Mouse (Mus musculus): ENCODE measurements around the gene Filip1l. TPM values are rescaled to one million over a fixed set of nuclear protein-coding genes. Genes with fewer than 3 reads are reported as not detected.

Gene Filip1l
- polyA plus RNA-seq, 1 experiment from 2014 or later, result 32.6 TPM

DNA sequence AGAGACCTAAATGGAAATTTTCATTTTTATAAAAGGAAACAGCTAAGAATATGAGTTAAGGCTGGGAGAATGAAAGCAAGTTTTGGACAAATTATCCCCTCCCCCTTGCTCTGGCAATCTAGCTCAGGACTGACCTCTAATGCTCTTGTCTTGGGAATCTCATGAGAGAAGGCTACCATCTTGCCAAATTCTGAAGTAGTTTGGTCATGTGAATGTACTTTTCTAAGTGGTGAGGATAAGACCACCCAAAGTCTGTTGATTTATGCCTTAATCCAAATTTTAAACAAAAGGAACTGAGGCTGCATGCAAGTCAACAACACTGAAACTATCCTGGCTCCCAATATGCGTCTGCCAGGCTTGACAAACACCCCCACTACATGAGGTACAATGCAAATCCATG is 155.5 kb downstream of the Filip1l start:
- 59% methylated on average over 1 of the region's 1 CpGs for WGBS
- H3K9ac ChIP-seq (ENCODE audit: low read length), result no peak overlapping the region
- H3K36me3 ChIP-seq (ENCODE audit: control insufficient read depth, insufficient read depth, low read length), result no peaks in the 10 kb centered on the region
- H3K4me1 ChIP-seq (replicated peaks; ENCODE audit: control insufficient read depth, insufficient read depth, low read length), result peaks cover 5% of the 10 kb centered on the region
- H3K4me2 ChIP-seq (ENCODE audit: low read depth, low read length), result no peak overlapping the region
- no peaks in the 10 kb centered on the region for H3K27me3 ChIP-seq (ENCODE audit: control insufficient read depth, insufficient read depth, low read depth, low read length)
- no peak for ATAC-seq (ENCODE audit: low read depth)
- H3K27ac ChIP-seq (ENCODE audit: low read length), result no peak overlapping the region
- no peaks in the 10 kb centered on the region for H3K9me3 ChIP-seq (ENCODE audit: control insufficient read depth, low read length)
- no peak overlapping the region for H3K4me3 ChIP-seq (ENCODE audit: low read length)

DNA sequence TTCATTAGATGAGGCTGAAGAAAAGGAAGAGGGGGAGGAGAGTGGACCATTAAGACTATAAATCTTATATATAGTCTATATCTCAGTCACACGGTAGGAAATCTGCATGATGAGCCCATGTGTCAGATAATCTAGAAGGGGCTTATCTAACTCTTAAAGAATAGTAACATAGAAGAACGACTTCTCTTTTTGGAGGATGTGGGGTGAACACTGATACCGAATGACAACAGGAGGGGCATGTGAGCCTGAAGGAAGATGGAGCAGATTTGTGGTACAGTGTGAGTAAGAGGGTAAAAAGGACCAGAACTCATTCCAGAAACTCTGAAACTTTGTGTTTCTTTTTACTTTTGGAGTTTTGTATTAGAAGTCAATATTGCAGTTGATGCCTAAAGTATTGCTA is 156.2 kb downstream of the Filip1l start:
- Histone ChIP-seq H3K9ac (ENCODE audit: low read length) (no peak overlapping the region), H3K27ac (ENCODE audit: low read length) (no peak overlapping the region), H3K9me3 (ENCODE audit: control insufficient read depth, low read length) (no peaks in the 10 kb centered on the region), H3K4me2 (ENCODE audit: low read depth, low read length) (no peak overlapping the region), H3K36me3 (ENCODE audit: control insufficient read depth, insufficient read depth, low read length) (no peaks in the 10 kb centered on the region), H3K4me1 (replicated peaks; ENCODE audit: control insufficient read depth, insufficient read depth, low read length) (peaks cover 5% of the 10 kb centered on the region), H3K27me3 (ENCODE audit: control insufficient read depth, insufficient read depth, low read depth, low read length) (no peaks in the 10 kb centered on the region), H3K4me3 (ENCODE audit: low read length) (no peak overlapping the region)
- 72% methylated on average over 3 of the region's 3 CpGs for WGBS
- ATAC-seq (ENCODE audit: low read depth), result no peak

DNA sequence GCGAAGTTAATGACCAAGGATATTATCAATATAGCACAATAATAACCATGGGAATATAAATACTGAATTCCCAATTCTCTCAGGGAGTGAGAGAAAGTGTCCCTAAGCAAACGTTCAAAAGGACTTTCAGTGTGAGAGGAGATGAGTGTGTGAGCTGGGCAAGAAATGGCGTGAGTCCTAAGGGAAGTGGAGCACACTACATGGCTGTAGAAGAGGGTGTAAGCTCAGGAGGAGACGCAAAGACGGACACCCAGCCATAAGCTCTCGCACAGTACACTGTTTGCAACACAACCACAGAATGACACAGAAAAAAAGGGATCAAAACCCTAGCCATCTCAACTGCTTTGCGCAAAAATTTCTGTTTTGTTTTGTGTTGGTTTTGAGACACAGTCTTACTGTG is 160.7 kb downstream of the Filip1l start:
- no peaks in the 10 kb centered on the region for H3K9me3 ChIP-seq (ENCODE audit: control insufficient read depth, low read length)
- H3K27ac ChIP-seq (ENCODE audit: low read length), result no peak overlapping the region
- H3K9ac ChIP-seq (ENCODE audit: low read length), result no peak overlapping the region
- H3K4me3 ChIP-seq (ENCODE audit: low read length), result no peak overlapping the region
- H3K4me2 ChIP-seq (ENCODE audit: low read depth, low read length), result no peak overlapping the region
- no peaks in the 10 kb centered on the region for H3K27me3 ChIP-seq (ENCODE audit: control insufficient read depth, insufficient read depth, low read depth, low read length)
- ATAC-seq (ENCODE audit: low read depth), result no peak
- no peaks in the 10 kb centered on the region for H3K36me3 ChIP-seq (ENCODE audit: control insufficient read depth, insufficient read depth, low read length)
- 77% methylated on average over 7 of the region's 7 CpGs for WGBS
- peaks cover 4% of the 10 kb centered on the region; the same call in 1 of the 2 replicates for H3K4me1 ChIP-seq (replicated peaks; ENCODE audit: control insufficient read depth, insufficient read depth, low read length)

DNA sequence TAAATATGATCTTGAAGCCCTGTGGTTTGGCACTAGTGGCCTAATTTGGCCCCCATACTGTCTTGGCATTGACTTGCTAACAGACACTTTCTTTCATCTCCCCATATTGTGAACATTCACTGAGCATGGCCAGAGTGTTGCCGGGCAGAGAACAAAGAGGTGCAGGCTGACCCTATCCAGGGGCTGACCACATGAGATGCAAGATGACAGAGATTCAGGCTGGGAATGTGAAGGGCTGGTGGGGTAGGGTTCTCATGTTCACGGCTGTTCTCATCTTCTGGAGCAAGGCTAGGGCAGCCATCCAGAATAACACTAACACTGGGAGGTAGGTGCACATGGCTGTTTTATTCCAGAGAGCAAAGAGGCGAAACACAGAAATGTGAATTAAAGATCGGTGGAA is 161.5 kb downstream of the Filip1l start:
- Histone ChIP-seq H3K27me3 (ENCODE audit: control insufficient read depth, insufficient read depth, low read depth, low read length) (no peaks in the 10 kb centered on the region), H3K9ac (ENCODE audit: low read length) (no peak overlapping the region), H3K27ac (ENCODE audit: low read length) (no peak overlapping the region), H3K4me2 (ENCODE audit: low read depth, low read length) (no peak overlapping the region), H3K4me1 (replicated peaks; ENCODE audit: control insufficient read depth, insufficient read depth, low read length) (peaks cover 4% of the 10 kb centered on the region; the same call in 1 of the 2 replicates), H3K9me3 (ENCODE audit: control insufficient read depth, low read length) (no peaks in the 10 kb centered on the region), H3K36me3 (ENCODE audit: control insufficient read depth, insufficient read depth, low read length) (no peaks in the 10 kb centered on the region), H3K4me3 (ENCODE audit: low read length) (no peak overlapping the region)
- 0 out of 2 replicates have a peak, but pooled peaks have one; percentile 36 for ATAC-seq (ENCODE audit: low read depth)
- 76% methylated on average over 4 of the region's 4 CpGs for WGBS

DNA sequence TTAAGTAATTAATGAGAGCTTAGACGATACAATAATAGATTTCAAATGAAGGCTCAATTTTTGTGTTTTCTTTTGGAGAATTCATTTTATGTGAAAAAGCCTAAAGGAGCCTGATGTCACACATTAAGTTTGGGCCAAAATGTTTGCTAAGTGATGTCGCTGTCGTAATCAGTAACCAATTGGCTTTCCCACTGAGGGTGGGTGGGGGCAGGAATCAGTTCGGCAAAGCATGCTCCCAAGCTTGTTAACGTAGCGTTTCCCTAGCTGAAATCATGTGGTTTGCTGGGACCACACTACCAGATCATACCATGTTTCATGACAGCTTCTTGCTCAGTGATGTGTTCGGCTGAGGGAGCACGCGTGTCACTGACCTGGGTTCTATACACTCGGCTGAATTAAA is 162.7 kb downstream of the Filip1l start:
- Histone ChIP-seq H3K4me2 (ENCODE audit: low read depth, low read length) (no peak overlapping the region), H3K27me3 (ENCODE audit: control insufficient read depth, insufficient read depth, low read depth, low read length) (no peaks in the 10 kb centered on the region), H3K4me1 (replicated peaks; ENCODE audit: control insufficient read depth, insufficient read depth, low read length) (peaks cover 4% of the 10 kb centered on the region; the same call in 1 of the 2 replicates), H3K4me3 (ENCODE audit: low read length) (no peak overlapping the region), H3K9ac (ENCODE audit: low read length) (no peak overlapping the region), H3K36me3 (ENCODE audit: control insufficient read depth, insufficient read depth, low read length) (no peaks in the 10 kb centered on the region), H3K9me3 (ENCODE audit: control insufficient read depth, low read length) (no peaks in the 10 kb centered on the region), H3K27ac (ENCODE audit: low read length) (no peak overlapping the region)
- no peak for ATAC-seq (ENCODE audit: low read depth)
- WGBS, result 62% methylated on average over 10 of the region's 10 CpGs

DNA sequence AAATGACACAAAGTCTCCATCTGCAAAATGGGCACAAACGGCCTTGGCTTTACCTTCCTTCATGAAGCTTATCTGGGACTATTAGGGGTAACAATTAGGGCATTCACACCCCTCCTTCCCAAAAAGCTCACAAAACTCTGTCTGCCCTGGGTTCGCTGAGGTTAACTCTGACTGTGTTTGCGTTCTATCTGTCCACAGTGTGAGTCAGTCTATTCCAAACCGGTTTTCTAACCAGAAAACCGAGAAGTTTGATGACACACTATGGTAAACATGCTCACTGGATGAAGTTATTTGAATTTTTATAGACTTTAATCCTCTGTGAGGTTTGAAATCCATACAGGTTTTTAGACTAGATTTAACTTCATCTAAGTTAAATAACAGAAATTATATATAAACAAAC is 172.2 kb downstream of the Filip1l start:
- Histone ChIP-seq H3K36me3 (ENCODE audit: control insufficient read depth, insufficient read depth, low read length) (no peaks in the 10 kb centered on the region), H3K27me3 (ENCODE audit: control insufficient read depth, insufficient read depth, low read depth, low read length) (no peaks in the 10 kb centered on the region), H3K9me3 (ENCODE audit: control insufficient read depth, low read length) (no peaks in the 10 kb centered on the region), H3K9ac (ENCODE audit: low read length) (no peak overlapping the region), H3K27ac (ENCODE audit: low read length) (no peak overlapping the region), H3K4me1 (replicated peaks; ENCODE audit: control insufficient read depth, insufficient read depth, low read length) (peaks cover 9% of the 10 kb centered on the region), H3K4me2 (ENCODE audit: low read depth, low read length) (no peak overlapping the region), H3K4me3 (ENCODE audit: low read length) (no peak overlapping the region)
- 55% methylated on average over 5 of the region's 5 CpGs for WGBS
- no peak for ATAC-seq (ENCODE audit: low read depth)

DNA sequence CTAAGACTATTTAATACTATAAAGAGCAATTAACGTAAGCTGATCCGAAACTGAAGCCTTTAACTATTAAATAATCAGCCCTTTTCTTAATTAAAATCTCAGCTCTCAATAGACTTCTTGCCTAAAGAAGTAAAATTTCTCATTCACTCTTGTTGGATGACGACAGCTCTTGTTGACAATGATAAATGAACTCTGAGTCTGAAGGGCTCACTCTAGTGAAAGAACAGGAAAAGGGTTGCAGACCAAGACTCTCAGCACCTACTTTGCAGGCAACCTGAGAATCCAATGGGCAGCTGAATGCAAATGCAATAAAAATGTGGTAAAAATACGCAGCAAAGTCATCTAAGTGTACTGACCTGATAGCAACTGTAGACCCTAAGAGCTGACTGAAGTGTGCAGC is 172.6 kb downstream of the Filip1l start:
- no peak for ATAC-seq (ENCODE audit: low read depth)
- H3K4me1 ChIP-seq (replicated peaks; ENCODE audit: control insufficient read depth, insufficient read depth, low read length), result peaks cover 9% of the 10 kb centered on the region

DNA sequence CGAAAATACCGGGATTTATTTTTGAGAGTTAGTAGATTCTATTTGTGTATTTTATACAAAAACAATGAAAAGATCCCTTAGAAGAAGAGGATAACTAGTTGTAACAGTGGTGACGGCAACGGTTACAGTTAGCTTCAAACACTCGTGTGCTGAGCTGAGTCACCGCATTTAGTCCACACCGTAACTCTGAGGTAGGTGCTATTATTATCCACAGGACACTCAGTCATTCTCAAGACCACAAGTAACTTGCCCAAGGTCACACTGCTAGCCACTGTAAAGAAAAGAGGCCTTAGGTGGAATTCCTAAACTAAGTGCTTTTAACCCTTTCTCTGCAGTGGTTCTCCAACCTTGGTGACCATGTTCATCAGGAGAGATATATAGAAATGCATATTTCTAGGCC is 174.0 kb downstream of the Filip1l start:
- Histone ChIP-seq H3K27me3 (ENCODE audit: control insufficient read depth, insufficient read depth, low read depth, low read length) (no peaks in the 10 kb centered on the region), H3K4me1 (replicated peaks; ENCODE audit: control insufficient read depth, insufficient read depth, low read length) (peaks cover 9% of the 10 kb centered on the region), H3K4me3 (ENCODE audit: low read length) (no peak overlapping the region), H3K9me3 (ENCODE audit: control insufficient read depth, low read length) (no peaks in the 10 kb centered on the region), H3K36me3 (ENCODE audit: control insufficient read depth, insufficient read depth, low read length) (no peaks in the 10 kb centered on the region), H3K9ac (ENCODE audit: low read length) (no peak overlapping the region), H3K27ac (ENCODE audit: low read length) (no peak overlapping the region), H3K4me2 (ENCODE audit: low read depth, low read length) (no peak overlapping the region)
- 75% methylated on average over 7 of the region's 7 CpGs for whole genome bisulfite sequencing
- ATAC-seq (ENCODE audit: low read depth), result no peak

More for the DNA sequence above, 172.6 kb downstream of the Filip1l start:
- Histone ChIP-seq H3K4me2 (ENCODE audit: low read depth, low read length) (no peak overlapping the region), H3K4me3 (ENCODE audit: low read length) (no peak overlapping the region), H3K36me3 (ENCODE audit: control insufficient read depth, insufficient read depth, low read length) (no peaks in the 10 kb centered on the region), H3K27ac (ENCODE audit: low read length) (no peak overlapping the region), H3K27me3 (ENCODE audit: control insufficient read depth, insufficient read depth, low read depth, low read length) (no peaks in the 10 kb centered on the region), H3K9ac (ENCODE audit: low read length) (no peak overlapping the region), H3K9me3 (ENCODE audit: control insufficient read depth, low read length) (no peaks in the 10 kb centered on the region)
- WGBS, result 60% methylated on average over 4 of the region's 4 CpGs

DNA sequence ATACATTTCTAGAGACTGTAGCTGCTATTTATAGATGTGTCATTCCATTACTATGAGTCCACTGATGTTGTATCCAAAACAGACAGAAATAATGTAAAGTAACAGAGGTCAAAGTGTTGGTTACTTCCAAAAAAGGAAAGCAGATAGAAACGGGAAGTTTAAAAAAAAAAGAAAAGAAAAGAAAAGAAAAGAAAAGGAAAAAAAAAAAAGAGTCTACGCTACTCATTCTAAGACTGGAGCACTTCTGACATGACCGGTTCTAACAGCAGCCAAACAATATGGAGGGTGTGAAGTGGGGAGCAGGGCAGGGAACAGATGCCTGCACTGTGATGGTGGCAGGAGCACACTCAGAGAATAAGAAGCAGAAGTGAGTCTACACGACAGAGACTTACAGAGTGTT is 175.6 kb downstream of the Filip1l start:
- Histone ChIP-seq H3K27me3 (ENCODE audit: control insufficient read depth, insufficient read depth, low read depth, low read length) (no peaks in the 10 kb centered on the region), H3K9ac (ENCODE audit: low read length) (no peak overlapping the region), H3K4me3 (ENCODE audit: low read length) (no peak overlapping the region), H3K9me3 (ENCODE audit: control insufficient read depth, low read length) (no peaks in the 10 kb centered on the region), H3K27ac (ENCODE audit: low read length) (peak overlapping the region; percentile 3), H3K4me2 (ENCODE audit: low read depth, low read length) (no peak overlapping the region), H3K36me3 (ENCODE audit: control insufficient read depth, insufficient read depth, low read length) (no peaks in the 10 kb centered on the region), H3K4me1 (replicated peaks; ENCODE audit: control insufficient read depth, insufficient read depth, low read length) (peaks cover 15% of the 10 kb centered on the region)
- 38% methylated on average over 4 of the region's 4 CpGs for WGBS
- ATAC-seq (ENCODE audit: low read depth), result peak; percentile 36; the same call in 1 of the 2 replicates

DNA sequence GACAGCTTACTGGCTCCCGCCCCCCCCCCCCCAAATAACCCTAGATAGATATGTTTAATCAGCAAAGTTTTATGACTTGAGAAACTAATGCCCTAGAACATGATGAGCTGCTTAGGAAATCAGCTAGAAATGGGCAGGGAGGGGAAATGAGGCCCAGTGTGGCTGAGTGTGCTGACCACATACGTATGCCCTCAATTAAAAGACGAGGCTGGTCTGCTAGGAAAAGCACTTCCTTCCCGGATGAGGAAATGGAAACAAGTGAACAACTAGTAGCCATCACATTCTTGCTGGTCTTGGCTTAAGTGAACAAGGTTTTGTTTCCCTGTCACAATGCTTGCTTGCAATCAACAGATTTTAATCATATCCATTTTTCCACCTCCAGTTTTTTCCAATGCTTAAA is 177.7 kb downstream of the Filip1l start:
- Histone ChIP-seq H3K36me3 (ENCODE audit: control insufficient read depth, insufficient read depth, low read length) (no peaks in the 10 kb centered on the region), H3K4me1 (replicated peaks; ENCODE audit: control insufficient read depth, insufficient read depth, low read length) (peaks cover 15% of the 10 kb centered on the region), H3K4me2 (ENCODE audit: low read depth, low read length) (no peak overlapping the region), H3K27me3 (ENCODE audit: control insufficient read depth, insufficient read depth, low read depth, low read length) (no peaks in the 10 kb centered on the region), H3K27ac (ENCODE audit: low read length) (no peak overlapping the region), H3K9ac (ENCODE audit: low read length) (no peak overlapping the region), H3K4me3 (ENCODE audit: low read length) (no peak overlapping the region), H3K9me3 (ENCODE audit: control insufficient read depth, low read length) (no peaks in the 10 kb centered on the region)
- WGBS, result 60% methylated on average over 4 of the region's 4 CpGs
- no peak for ATAC-seq (ENCODE audit: low read depth)
